Mouse (Mus musculus) erythroblast, adult 5-6 weeks (primary cell): ENCODE results near the gene Ccr9. TPM values are rescaled to one million over a fixed set of nuclear protein-coding genes. Genes with fewer than 3 reads are reported as not detected.
"Not testable (repeated sequence)": the region's sequence is repeated elsewhere in the genome, so short reads cannot be mapped to it uniquely, and the experiment has no call there.

ENCODE experiments used
- ATAC-seq: replicated peaks from 2 replicates; pipeline ENCODE4 v1.8.0; 2016; ENCODE audit warnings: moderate number of reproducible peaks, mild to moderate bottlenecking, moderate TSS enrichment, inconsistent platforms; ENCODE audit not compliant: poor library complexity, low FRiP score, severe bottlenecking
- total RNA-seq, 2 experiments: library from RNA; stranded (forward) in 1 of 2; stranded (reverse) in 1 of 2; fragments of 150-400 nt in 1 of 2; fragments of 200-764, 138-1000 nt in 1 of 2; gene quantifications; 2 replicates each; pipeline versions ENCODE4 v1.2.3 to v1.2.4; 2015 to 2017; ENCODE audit warnings: low replicate concordance in 2 of 2

Gene Ccr9
- total RNA-seq, 2 experiments from 2014 or later: 0.34 to 3.5 TPM

- 0 out of 2 replicates have a peak, but pooled peaks have one; percentile 57 for ATAC-seq
These were observed 31.0 kb downstream of the Ccr9 start for GRCm38 (mm10) chr9:123709226-123709625.

GRCm38 (mm10) chr9:123713111-123713510, 34.9 kb downstream of the Ccr9 start:
- ATAC-seq: no peak

GRCm38 (mm10) chr9:123716301-123716700, 38.1 kb downstream of the Ccr9 start:
- ATAC-seq: no peak

DNA sequence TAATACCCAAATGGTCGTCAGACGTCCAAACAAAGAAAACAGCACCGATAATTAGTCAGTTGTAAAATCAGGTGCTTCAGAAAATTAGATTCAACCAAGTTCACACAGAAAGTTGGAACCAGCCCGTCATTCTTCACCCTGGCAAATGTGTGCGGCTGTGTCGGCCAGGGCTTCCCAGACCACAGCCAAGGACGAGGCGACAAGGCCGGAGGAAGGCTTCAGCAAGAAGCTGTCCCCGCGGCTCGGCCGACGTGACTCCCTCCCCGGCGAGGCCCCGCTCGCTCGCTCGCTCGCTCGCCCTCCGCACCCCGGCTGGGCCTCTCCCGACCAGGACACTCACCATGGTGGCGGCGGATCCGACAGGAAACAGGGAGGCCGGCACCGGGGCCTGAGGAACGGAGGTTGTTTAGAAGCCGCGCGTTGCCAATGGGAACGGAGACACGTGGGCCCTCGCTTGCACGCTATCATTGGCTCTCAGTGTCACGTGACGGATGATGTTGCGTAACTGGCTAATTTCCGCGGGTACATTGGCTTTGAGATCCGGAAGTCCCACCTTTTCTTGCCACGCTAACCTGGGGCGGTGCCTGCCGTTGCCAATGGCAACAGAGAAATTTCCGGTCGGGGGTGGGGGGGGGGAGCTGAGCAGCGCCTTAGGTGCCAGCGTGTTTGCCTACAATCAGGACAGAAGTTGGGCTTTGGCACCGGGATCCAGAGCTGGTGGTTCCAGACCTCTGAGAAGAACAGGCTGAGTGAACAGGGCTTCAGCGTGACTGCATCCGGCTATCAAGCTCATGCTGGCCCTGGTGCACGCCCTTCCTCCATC, 39.2 kb downstream of the Ccr9 start, which contains the start of gene Lztfl1:
Gene Lztfl1, minus strand, starts transcription at position 512 of the 823 bp plus-strand sequence.
- ATAC-seq: peak; percentile 99

DNA sequence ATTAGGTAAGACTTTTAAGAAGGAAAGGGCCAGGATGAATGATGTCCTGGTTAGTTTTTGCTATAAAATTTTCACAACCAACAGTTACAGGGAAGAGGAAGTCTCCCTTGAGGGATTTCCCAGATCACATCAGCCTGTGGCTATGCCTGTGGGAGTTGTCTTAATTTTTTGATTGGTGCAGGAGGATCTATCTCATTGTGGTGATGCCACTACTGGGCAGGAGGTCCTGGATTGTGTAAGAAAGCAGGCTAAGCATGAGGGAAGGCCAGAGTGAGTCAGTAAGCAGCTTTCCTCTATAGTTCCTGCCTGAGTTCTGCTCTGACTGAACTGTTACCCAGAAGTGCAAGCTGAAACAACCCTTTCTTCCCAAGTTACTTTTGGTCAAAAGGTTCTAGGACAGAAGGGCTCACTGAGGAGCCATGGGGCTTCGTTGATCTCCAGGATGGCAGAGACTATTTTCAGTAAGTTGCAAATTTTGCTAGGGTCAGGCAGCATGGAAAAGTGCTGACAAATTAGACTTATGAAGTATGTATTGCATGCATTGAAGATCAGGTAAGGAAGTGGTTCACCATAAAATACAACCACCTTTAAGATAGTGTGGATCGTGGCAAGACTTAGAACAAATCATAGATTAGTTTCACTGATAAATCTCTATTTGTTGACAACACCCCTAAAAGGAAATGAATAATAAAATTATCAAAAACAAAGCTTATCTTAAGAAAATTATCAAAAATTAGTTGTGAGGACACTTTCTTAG, 44.7 kb downstream of the Ccr9 start:
- no peak for ATAC-seq

DNA sequence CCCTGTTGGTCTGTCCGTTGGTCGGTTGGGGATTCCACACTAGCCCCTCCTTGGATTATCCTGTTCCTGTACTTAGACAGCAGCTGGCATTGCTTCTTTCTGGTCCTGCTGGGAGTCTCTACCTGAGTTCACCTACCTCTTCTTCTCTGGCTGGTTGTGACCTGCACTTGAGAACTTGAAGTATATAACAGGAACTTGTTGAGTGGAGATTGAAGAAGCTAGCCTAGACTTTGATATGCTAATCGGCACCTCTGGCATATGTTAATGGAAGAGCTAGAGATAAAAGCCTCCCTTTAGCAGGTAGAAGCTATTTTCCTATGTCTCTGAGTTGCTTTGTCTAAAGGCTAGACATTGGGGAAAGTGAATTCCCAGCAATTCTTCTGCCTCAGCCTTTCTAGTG, 53.0 kb downstream of the Ccr9 start:
- no peak for ATAC-seq

- no peak for ATAC-seq
These were observed 55.9 kb downstream of the Ccr9 start for GRCm38 (mm10) chr9:123734133-123734532.

GRCm38 (mm10) chr9:123740799-123741198, 62.6 kb downstream of the Ccr9 start:
- ATAC-seq: no peak

- not testable (repeated sequence) for ATAC-seq
These were observed 71.4 kb downstream of the Ccr9 start for GRCm38 (mm10) chr9:123749687-123750086.

GRCm38 (mm10) chr9:123754333-123754732, 76.1 kb downstream of the Ccr9 start:
- no peak for ATAC-seq

GRCm38 (mm10) chr9:123756752-123757151, 78.5 kb downstream of the Ccr9 start:
- ATAC-seq: no peak

- no peak for ATAC-seq
These were observed 79.1 kb downstream of the Ccr9 start for GRCm38 (mm10) chr9:123757326-123757725.

DNA sequence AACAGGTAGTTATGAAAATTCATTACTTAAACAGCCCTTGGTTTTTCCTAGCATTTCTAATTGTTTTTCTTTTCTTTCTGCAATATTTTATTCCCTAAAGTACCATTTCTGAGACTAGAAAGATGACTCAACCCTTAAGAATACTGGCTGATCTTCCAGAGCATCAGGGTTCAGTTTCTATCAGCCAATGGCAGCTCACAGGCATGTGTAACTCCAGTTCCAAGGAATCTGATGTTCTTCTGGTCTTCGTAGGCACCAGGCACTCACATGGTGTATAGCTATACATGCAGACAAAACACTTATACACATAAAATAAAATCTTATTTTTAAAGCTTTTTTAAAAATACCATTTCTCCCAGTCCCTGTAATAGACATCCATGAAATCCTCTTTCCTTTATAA, 79.9 kb downstream of the Ccr9 start:
- ATAC-seq: no peak

- no peak for ATAC-seq
These were observed 80.4 kb downstream of the Ccr9 start for GRCm38 (mm10) chr9:123758645-123759044.

DNA sequence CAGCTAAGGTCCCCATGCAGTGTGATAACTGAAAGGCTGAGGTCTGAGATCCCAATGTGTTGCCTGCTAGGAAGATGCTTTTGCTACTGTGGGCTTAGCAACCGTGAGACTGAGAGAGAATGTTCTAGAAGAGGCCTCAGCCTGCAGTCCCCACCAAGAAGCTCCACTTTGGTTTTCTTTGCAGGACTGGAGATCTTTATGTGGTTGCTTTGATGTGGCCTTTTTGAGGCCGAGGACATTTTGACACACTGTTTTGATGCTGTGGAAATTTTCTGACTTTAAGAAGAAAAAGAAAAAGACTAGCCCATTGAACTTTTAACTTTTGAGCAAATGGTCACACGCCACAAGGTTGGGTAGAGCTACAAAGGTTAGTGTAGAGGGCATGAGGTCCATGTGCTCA, 82.6 kb downstream of the Ccr9 start:
- ATAC-seq: no peak

DNA sequence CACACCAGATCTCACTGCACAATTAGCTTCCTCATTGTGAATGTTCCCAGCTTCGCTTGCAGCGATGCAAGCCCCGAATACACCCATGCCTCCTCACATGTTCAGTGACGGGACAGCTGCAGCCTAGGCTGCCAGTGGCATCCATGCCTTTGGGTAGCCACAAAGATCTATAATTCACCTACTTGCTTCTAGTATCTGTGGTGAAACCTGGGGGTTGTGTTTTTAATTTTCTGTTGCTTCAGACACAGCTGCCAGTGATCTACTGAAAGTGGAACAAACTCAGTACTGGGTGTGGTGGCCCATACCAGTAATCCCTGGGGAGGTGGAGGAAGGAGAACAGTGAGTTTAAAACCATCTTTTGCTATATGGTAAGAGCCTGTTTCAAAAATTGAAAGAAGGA, 84.6 kb downstream of the Ccr9 start:
- ATAC-seq: no peak

GRCm38 (mm10) chr9:123763771-123764170, 85.5 kb downstream of the Ccr9 start:
- no peak for ATAC-seq

DNA sequence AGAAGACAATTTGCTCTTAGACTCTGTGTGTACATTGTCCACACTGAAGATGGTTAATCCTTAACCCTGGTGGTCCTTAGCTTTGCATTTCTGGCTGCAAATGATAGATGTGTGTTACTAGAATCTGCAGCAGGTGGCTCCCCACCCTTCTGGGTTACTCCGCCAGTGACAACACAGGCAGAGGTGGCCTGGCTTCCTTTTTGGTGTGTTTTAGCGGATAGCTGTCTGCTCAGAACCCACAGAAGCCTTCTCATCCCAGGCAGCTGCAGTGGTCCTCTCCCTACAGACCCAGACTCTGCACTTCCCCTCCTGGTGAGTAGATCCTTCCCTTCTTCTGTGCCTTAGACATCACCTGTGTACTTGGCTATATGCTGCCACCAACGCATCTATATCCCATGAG, 88.8 kb downstream of the Ccr9 start:
- ATAC-seq: no peak

DNA sequence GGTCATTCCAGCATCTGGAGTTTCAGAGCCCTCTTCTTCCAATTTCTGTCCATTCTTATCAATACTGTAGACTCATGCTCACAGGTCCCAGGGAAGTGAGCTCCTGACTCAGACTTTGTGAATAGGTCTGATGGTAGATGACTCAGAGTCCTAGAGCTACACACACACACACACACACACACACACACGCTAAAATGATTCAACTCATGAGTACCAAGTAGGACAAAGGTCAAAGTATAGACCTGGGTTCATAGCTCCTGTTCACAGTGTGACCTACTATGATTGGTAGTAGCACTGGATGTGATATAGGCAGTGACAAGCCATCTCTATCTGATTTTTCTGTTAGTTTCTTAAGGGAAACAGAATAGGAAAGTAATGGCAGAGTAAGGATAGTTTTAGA, 90.2 kb downstream of the Ccr9 start:
- no peak for ATAC-seq

- no peak for ATAC-seq
These were observed 91.3 kb downstream of the Ccr9 start for GRCm38 (mm10) chr9:123769532-123769931.

DNA sequence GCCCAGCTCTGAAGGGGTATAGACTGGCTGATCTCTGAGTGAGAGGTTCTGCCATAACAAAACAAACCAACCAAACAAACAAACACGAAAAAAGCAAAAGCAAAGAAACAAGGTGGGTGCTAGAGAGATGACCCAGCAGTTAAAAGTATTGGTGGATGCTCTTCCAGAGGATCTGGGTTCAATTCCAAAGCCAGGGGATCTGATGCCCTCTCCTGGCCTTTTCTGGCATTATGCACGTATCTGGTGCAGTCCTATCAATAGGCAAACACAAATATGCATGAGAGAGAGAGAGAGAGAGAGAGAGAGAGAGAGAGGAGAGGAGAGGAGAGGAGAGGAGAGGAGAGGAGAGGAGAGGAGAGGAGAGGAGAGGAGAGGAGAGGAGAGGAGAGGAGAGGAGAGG, 95.1 kb downstream of the Ccr9 start:
- not testable (repeated sequence) for ATAC-seq
